Mouse (Mus musculus) T-cell, adult 2 months (primary cell): ENCODE results near the gene Ssbp4.

Experiments
- DNase-seq: peaks from one replicate; pipeline ENCODE4 v3.0.0; 2022; ENCODE audit warnings: low spot score

Gene Ssbp4

GRCm38 (mm10) chr8:70551558-70552161, 57.0 kb downstream of the Ssbp4 start:
- no peak for DNase-seq

GRCm38 (mm10) chr8:70549412-70550184, 59.1 kb downstream of the Ssbp4 start:
- DNase-seq, result peak; percentile 79

- no peak for DNase-seq
Observed at GRCm38 (mm10) chr8:70547762-70548161, 60.9 kb downstream of the Ssbp4 start.
